Mouse (Mus musculus) CH12.LX (cell line): Measurements from ENCODE around the gene Actl11.

Experiments
- CHD2 ChIP-seq: IDR thresholded peaks from 2 replicates; pipeline ENCODE4 v1.6.1; 2011; ENCODE audit warnings: low read length, improper control_type of control experiment
- CTCF ChIP-seq, 2 experiments: IDR thresholded peaks in 1 of 2; conservative IDR thresholded peaks in 1 of 2; 2 replicates each; pipeline ENCODE4 v1.5.1; 2011 to 2012; ENCODE audit warnings: low read depth in 2 of 2, low read length in 2 of 2, improper control_type of control experiment in 1 of 2, inconsistent platforms in 1 of 2, mild to moderate bottlenecking in 1 of 2, moderate library complexity in 1 of 2
- MAFK ChIP-seq: IDR thresholded peaks from 2 replicates; pipeline ENCODE4 v1.6.1; 2011; ENCODE audit warnings: low read length, improper control_type of control experiment; ENCODE audit not compliant: insufficient replicate concordance
- MAX ChIP-seq: IDR thresholded peaks from 2 replicates; pipeline ENCODE4 v1.6.1; 2011; ENCODE audit warnings: low read length, improper control_type of control experiment
- MXI1 ChIP-seq: IDR thresholded peaks from 2 replicates; pipeline ENCODE4 v1.6.1; 2011; ENCODE audit warnings: mild to moderate bottlenecking, low read depth, low read length, improper control_type of control experiment
- POLR2A ChIP-seq: IDR thresholded peaks from 2 replicates; pipeline ENCODE4 v1.6.1; 2011; ENCODE audit warnings: low read depth, mild to moderate bottlenecking, improper control_type of control experiment, low read length
- RCOR1 ChIP-seq: conservative IDR thresholded peaks from 2 replicates; pipeline ENCODE4 v1.6.1; 2012; ENCODE audit warnings: low read depth, mild to moderate bottlenecking, inconsistent platforms, low read length, improper control_type of control experiment
- TBP ChIP-seq: conservative IDR thresholded peaks from 2 replicates; pipeline ENCODE4 v1.6.1; 2011; ENCODE audit warnings: low read depth, low read length, improper control_type of control experiment
- ZC3H11A ChIP-seq: IDR thresholded peaks from 2 replicates; pipeline ENCODE4 v1.6.1; 2012; ENCODE audit warnings: low read depth, mild to moderate bottlenecking, inconsistent platforms, low read length, improper control_type of control experiment
- ZNF384 ChIP-seq: IDR thresholded peaks from 2 replicates; pipeline ENCODE4 v1.6.1; 2012; ENCODE audit warnings: low read depth, low read length, improper control_type of control experiment, inconsistent platforms

DNA sequence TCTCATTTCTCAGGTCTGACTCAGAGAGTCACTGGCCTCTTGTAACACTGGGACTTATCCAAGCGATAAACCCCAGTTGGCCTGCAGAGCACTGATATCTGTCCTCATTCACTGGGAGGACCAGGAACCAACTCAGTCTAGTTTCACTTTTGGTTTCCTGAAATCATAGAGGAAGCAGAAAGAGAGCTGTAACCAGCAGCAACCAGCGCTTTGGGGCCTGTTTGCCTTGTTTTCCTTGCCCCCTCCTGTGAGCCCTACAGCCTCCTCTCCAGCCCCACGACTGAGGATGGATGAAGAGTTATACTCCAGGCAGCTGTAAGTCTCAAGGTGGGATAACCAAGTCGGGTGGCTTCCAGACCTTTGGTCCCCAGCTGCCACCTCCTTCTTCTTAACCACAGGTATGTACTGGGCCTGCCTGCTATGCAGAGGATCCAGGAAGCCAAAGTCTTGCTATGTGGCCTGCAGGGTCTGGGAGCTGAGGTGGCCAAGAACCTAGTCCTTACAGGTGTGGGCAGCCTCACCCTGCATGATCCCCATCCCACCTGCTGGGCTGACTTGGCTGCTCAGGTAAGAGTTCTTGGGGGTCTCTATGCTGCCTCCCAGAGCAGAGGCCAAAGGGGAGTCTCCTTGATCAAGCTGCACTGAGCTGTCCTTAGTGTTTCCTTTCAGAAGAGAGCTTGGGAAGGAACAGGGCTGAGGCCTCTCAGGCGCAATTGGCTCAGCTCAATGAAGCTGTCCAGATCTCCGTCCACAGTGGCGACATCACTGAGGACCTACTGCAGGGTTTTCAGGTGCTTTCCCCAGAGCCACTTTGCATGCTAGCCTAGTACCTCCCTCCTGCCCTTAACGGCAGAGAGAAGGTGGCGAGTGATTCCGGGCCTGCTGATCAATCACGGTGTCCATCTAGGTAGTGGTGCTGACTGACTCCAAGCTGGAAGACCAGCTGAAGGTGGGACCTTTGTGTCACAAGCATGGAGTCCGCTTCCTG lies 47.4 kb downstream of the Actl11 start, which contains the start of gene Uba7:
- TF ChIP-seq TBP (peak; percentile 74), RCOR1 (no peak), ZNF384 (no peak), MAX (no peak; the same call in 1 of the 2 replicates), MAFK (no peak), POLR2A (peak; percentile 71), CTCF (conservative IDR thresholded peaks at IDR 0.05 in 1 of 2, IDR thresholded peaks at IDR 0.05 in 1 of 2; ENCODE audit: low read depth in 2 of 2, low read length in 2 of 2) (no peak), CHD2 (no peak), ZC3H11A (no peak), MXI1 (peak; percentile 78; the same call in 1 of the 2 replicates)
